Mouse (Mus musculus): Measurements from ENCODE around the gene Ranbp17.

DNA sequence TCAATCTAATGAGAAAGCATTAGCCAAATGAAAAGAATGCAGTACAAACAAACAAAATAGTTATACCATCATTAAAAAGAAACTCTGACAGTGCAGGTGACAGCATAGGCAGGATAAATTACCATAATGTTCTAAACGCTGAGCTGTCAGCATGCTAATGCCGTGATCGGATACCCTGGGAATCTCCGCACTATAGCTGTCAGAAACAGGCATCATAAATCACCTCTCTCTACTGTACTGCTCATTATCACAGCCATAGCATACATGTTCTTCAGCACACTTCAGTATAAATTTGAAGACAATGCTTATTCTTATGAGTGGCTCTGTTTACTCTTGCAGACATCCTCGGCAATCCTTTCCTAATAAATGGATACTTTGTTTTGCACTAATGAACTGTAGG is 151.7 kb downstream of the Ranbp17 start:
- TF ChIP-seq CTCF (IDR thresholded peaks at IDR 0.05; ENCODE audit: borderline replicate concordance, insufficient read depth, low read length), result no peak
- TF ChIP-seq POLR2A (IDR thresholded peaks at IDR 0.05; ENCODE audit: low read depth, low read length), result no peak
